Mouse (Mus musculus) limb, embryonic 12.5 days (tissue): ENCODE measurements at regions not wholly inside any gene's neighbourhood (a gene's known extent, or its start where the extent isn't known, plus 50 kb on each side); places are given as distances from the start of the nearest gene placed in this dataset.
"Not testable (repeated sequence)": the region's sequence is repeated elsewhere in the genome, so short reads cannot be mapped to it uniquely, and the experiment has no call there.

Experiments used
- ATAC-seq: fragments of 200-750 bp; cut with Nextera tagmentation; 2 replicates; pipeline ENCODE4 v1.8.0; 2017; ENCODE audit warnings: low read depth, moderate TSS enrichment; ENCODE audit not compliant: insufficient number of reproducible peaks, insufficient read depth, low FRiP score, low TSS enrichment
- H3K27ac ChIP-seq: fragments of 300-500 bp; sonication (generic); 2 replicates; pipeline ENCODE4 v1.5.1; 2016; ENCODE audit warnings: mild to moderate bottlenecking, moderate library complexity
- H3K27me3 ChIP-seq: fragments of 300-500 bp; sonication (generic); 2 replicates; pipeline ENCODE4 v1.6.1; 2016; ENCODE audit warnings: mild to moderate bottlenecking, moderate library complexity
- H3K36me3 ChIP-seq: fragments of 300-500 bp; sonication (generic); 2 replicates; pipeline ENCODE4 v1.6.1; 2016; ENCODE audit warnings: mild to moderate bottlenecking, moderate library complexity
- H3K4me1 ChIP-seq: fragments of 300-500 bp; sonication (generic); replicated peaks from 2 replicates; pipeline ENCODE4 v1.6.1; 2016
- H3K4me2 ChIP-seq: fragments of 300-500 bp; sonication (generic); 2 replicates; pipeline ENCODE4 v1.6.1; 2016; ENCODE audit warnings: mild to moderate bottlenecking, moderate library complexity
- H3K4me3 ChIP-seq: fragments of 300-500 bp; sonication (generic); replicated peaks from 2 replicates; pipeline ENCODE4 v1.5.1; 2016; ENCODE audit warnings: mild to moderate bottlenecking
- H3K9ac ChIP-seq: fragments of 300-500 bp; sonication (generic); replicated peaks from 2 replicates; pipeline ENCODE4 v1.6.1; 2016; ENCODE audit warnings: mild to moderate bottlenecking, moderate library complexity
- H3K9me3 ChIP-seq: fragments of 300-500 bp; sonication (generic); 2 replicates; pipeline ENCODE4 v1.6.1; 2016; ENCODE audit warnings: mild to moderate bottlenecking, moderate library complexity
- WGBS: fragments of 180-500 bp; shearing (Covaris S2); methylation state at CpG from one replicate; pipeline ENCODE4 v1.1.7; 2016; 5-methylcytosine and 5-hydroxymethylcytosine counted together

GRCm38 (mm10) chr14:17055741-17056140 lies 236.8 kb upstream of the Rarb start:
- Histone ChIP-seq H3K4me1 (0 out of 2 replicates have a peak, but pooled peaks cover 3% of the 10 kb centered on the region), H3K9me3 (no peaks in the 10 kb centered on the region), H3K36me3 (no peaks in the 10 kb centered on the region), H3K27ac (no peak overlapping the region), H3K27me3 (no peaks in the 10 kb centered on the region), H3K9ac (no peak overlapping the region), H3K4me3 (no peak overlapping the region), H3K4me2 (no peak overlapping the region)
- ATAC-seq: no peak
- 79% methylated on average over 1 of the region's 1 CpGs for WGBS

DNA sequence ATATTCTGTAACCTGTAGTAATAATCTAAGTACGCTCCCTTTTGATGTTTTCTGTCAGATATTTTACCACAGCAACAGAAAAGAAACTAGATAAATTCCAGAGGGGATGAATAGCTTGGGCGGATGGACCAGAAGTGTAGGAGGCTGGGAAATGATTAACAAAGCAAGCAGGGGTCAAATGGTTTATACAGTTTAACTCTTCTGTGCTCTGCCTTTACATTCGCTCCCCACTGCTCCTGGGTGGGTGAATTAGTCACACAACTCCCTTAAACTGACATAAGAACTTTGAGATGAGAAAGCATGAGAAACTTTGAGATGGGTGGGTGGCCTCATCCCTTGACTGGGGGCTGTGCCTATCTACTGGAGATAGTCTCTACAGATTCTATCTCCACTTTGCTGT lies 235.4 kb upstream of the Rarb start:
- no peak overlapping the region for H3K4me3 ChIP-seq
- WGBS: 80% methylated on average over 3 of the region's 3 CpGs
- ATAC-seq: no peak
- H3K4me1 ChIP-seq: 0 out of 2 replicates have a peak, but pooled peaks cover 3% of the 10 kb centered on the region
- H3K27me3 ChIP-seq: no peaks in the 10 kb centered on the region
- no peak overlapping the region for H3K27ac ChIP-seq
- no peaks in the 10 kb centered on the region for H3K36me3 ChIP-seq
- H3K9me3 ChIP-seq: no peaks in the 10 kb centered on the region
- no peak overlapping the region for H3K4me2 ChIP-seq
- no peak overlapping the region for H3K9ac ChIP-seq

- no peaks in the 10 kb centered on the region for H3K36me3 ChIP-seq
- no peak for ATAC-seq
- H3K27ac ChIP-seq: no peak overlapping the region
- H3K9me3 ChIP-seq: no peaks in the 10 kb centered on the region
- H3K27me3 ChIP-seq: no peaks in the 10 kb centered on the region
- H3K4me2 ChIP-seq: no peak overlapping the region
- H3K4me1 ChIP-seq: no peaks in the 10 kb centered on the region
- H3K9ac ChIP-seq: no peak overlapping the region
- WGBS: 74% methylated on average over 2 of the region's 2 CpGs
- no peak overlapping the region for H3K4me3 ChIP-seq
Measured at GRCm38 (mm10) chr14:17046808-17047207, 227.9 kb upstream of the Rarb start.

GRCm38 (mm10) chr14:17045426-17046132 lies 226.6 kb upstream of the Rarb start:
- 69% methylated on average over 8 of the region's 8 CpGs for WGBS

GRCm38 (mm10) chr14:17020603-17021356 lies 201.8 kb upstream of the Rarb start:
- H3K27me3 ChIP-seq: no peaks in the 10 kb centered on the region
- H3K9ac ChIP-seq: no peak overlapping the region
- no peaks in the 10 kb centered on the region for H3K9me3 ChIP-seq
- peaks cover 14% of the 10 kb centered on the region for H3K4me1 ChIP-seq
- WGBS: 21% methylated on average over 4 of the region's 4 CpGs
- no peak for ATAC-seq
- no peak overlapping the region for H3K4me3 ChIP-seq
- no peaks in the 10 kb centered on the region for H3K36me3 ChIP-seq
- no peak overlapping the region for H3K27ac ChIP-seq
- no peak overlapping the region for H3K4me2 ChIP-seq

More at GRCm38 (mm10) chr14:17045426-17046132, 226.6 kb upstream of the Rarb start:
- H3K27me3 ChIP-seq: no peaks in the 10 kb centered on the region
- ATAC-seq: no peak
- H3K9me3 ChIP-seq: no peaks in the 10 kb centered on the region
- H3K4me3 ChIP-seq: no peak overlapping the region
- H3K4me2 ChIP-seq: no peak overlapping the region
- no peak overlapping the region for H3K27ac ChIP-seq
- no peaks in the 10 kb centered on the region for H3K4me1 ChIP-seq
- H3K9ac ChIP-seq: no peak overlapping the region
- H3K36me3 ChIP-seq: no peaks in the 10 kb centered on the region

- H3K4me2 ChIP-seq: no peak overlapping the region
- no peaks in the 10 kb centered on the region for H3K9me3 ChIP-seq
- H3K9ac ChIP-seq: no peak overlapping the region
- no peaks in the 10 kb centered on the region for H3K27me3 ChIP-seq
- no peak overlapping the region for H3K27ac ChIP-seq
- no peak for ATAC-seq
- 93% methylated on average over 1 of the region's 1 CpGs for WGBS
- no peaks in the 10 kb centered on the region for H3K36me3 ChIP-seq
- no peak overlapping the region for H3K4me3 ChIP-seq
- no peaks in the 10 kb centered on the region for H3K4me1 ChIP-seq
Measured at GRCm38 (mm10) chr14:17012931-17013330, 194.0 kb upstream of the Rarb start.

- no peaks in the 10 kb centered on the region for H3K36me3 ChIP-seq
- no peak for ATAC-seq
- H3K9me3 ChIP-seq: no peaks in the 10 kb centered on the region
- H3K4me1 ChIP-seq: no peaks in the 10 kb centered on the region
- H3K27ac ChIP-seq: no peak overlapping the region
- no peaks in the 10 kb centered on the region for H3K27me3 ChIP-seq
- no peak overlapping the region for H3K9ac ChIP-seq
- no peak overlapping the region for H3K4me2 ChIP-seq
- no peak overlapping the region for H3K4me3 ChIP-seq
- WGBS: 67% methylated on average over 1 of the region's 1 CpGs
Measured at GRCm38 (mm10) chr14:17012200-17012599, 193.2 kb upstream of the Rarb start.

GRCm38 (mm10) chr14:17005194-17006018 lies 186.4 kb upstream of the Rarb start:
- no peak for ATAC-seq
- no peaks in the 10 kb centered on the region for H3K27me3 ChIP-seq
- no peak overlapping the region for H3K27ac ChIP-seq
- H3K9me3 ChIP-seq: no peaks in the 10 kb centered on the region
- H3K4me2 ChIP-seq: no peak overlapping the region
- no peak overlapping the region for H3K4me3 ChIP-seq
- no peak overlapping the region for H3K9ac ChIP-seq
- H3K36me3 ChIP-seq: no peaks in the 10 kb centered on the region
- 87% methylated on average over 8 of the region's 8 CpGs for WGBS
- H3K4me1 ChIP-seq: no peaks in the 10 kb centered on the region

GRCm38 (mm10) chr14:17004714-17005113 lies 185.8 kb upstream of the Rarb start:
- Histone ChIP-seq H3K4me2 (no peak overlapping the region), H3K9me3 (no peaks in the 10 kb centered on the region), H3K36me3 (no peaks in the 10 kb centered on the region), H3K9ac (no peak overlapping the region), H3K27me3 (no peaks in the 10 kb centered on the region), H3K27ac (no peak overlapping the region), H3K4me3 (no peak overlapping the region), H3K4me1 (no peaks in the 10 kb centered on the region)
- no peak for ATAC-seq
- WGBS: 97% methylated on average over 1 of the region's 1 CpGs

DNA sequence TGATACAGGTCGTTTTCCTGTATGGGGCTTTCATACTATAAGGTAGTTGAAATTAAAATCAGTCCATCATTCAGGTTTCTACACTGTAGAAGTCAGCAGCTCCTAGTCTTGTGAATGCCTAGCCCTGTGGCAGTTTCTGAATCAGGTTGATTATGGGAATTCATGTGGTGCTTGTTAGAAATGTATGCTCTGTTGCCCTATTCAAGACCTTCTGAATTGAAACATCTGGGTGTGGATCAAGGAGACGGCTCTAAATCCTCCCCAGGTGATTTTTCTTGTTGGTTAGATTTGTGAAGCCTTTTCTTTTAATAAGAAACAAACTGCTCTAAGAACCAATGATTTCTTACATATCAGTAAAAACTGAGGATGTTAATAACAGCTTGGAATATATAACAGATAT lies 177.8 kb upstream of the Rarb start:
- Histone ChIP-seq H3K9me3 (no peaks in the 10 kb centered on the region), H3K27ac (no peak overlapping the region), H3K4me2 (no peak overlapping the region), H3K27me3 (no peaks in the 10 kb centered on the region), H3K36me3 (no peaks in the 10 kb centered on the region), H3K9ac (no peak overlapping the region), H3K4me3 (no peak overlapping the region), H3K4me1 (no peaks in the 10 kb centered on the region)
- no peak for ATAC-seq
- WGBS: 44% methylated on average over 2 of the region's 2 CpGs

DNA sequence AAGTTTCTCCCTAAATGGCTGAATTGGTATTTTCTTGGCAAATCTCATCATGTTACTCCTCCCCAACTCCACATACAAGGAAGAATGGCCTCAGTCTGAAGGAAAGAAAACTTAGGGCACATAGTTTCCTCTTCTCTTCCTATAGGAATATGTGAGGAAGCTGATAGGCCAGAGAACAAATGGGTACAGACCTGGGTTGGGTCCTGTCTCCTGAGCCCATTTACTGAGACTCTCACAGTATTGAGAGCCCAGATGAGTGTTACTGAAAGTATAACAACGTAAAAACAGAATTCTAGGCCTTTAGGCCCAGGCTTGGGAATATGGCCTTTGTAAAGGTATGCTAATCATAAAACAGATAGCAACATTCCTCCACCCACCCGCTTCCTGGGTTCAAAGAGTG lies 152.0 kb upstream of the Rarb start:
- not testable (repeated sequence) for H3K27ac ChIP-seq, H3K4me1 ChIP-seq, H3K36me3 ChIP-seq, ATAC-seq, H3K27me3 ChIP-seq, H3K9ac ChIP-seq, H3K4me2 ChIP-seq, H3K9me3 ChIP-seq, H3K4me3 ChIP-seq
- WGBS: 79% methylated on average over 2 of the region's 2 CpGs
